Mouse (Mus musculus) limb, embryonic 13.5 days (tissue): Measurements from ENCODE around the gene Mmd. TPM values are rescaled to one million over a fixed set of nuclear protein-coding genes. Genes with fewer than 3 reads are reported as not detected.
A peak's percentile ranks its signal among the peaks of the same experiment; 100 is the strongest.

ENCODE experiments used
- ATAC-seq: fragments of 200-750 bp; cut with Nextera tagmentation; 2 replicates; pipeline ENCODE4 v1.8.0; 2017; ENCODE audit warnings: low read depth, moderate number of reproducible peaks, moderate TSS enrichment; ENCODE audit not compliant: low FRiP score
- H3K27ac ChIP-seq: fragments of 300-500 bp; sonication (generic); 2 replicates; pipeline ENCODE4 v1.5.1; 2015; ENCODE audit warnings: inconsistent platforms, mild to moderate bottlenecking, moderate library complexity
- H3K27me3 ChIP-seq: fragments of 300-500 bp; sonication (generic); 2 replicates; pipeline ENCODE4 v1.6.1; 2015; ENCODE audit warnings: mild to moderate bottlenecking, inconsistent platforms
- H3K36me3 ChIP-seq: fragments of 300-500 bp; sonication (generic); 2 replicates; pipeline ENCODE4 v1.6.1; 2015; ENCODE audit warnings: inconsistent platforms, mild to moderate bottlenecking, moderate library complexity
- H3K4me1 ChIP-seq: fragments of 300-500 bp; sonication (generic); 2 replicates; pipeline ENCODE4 v1.6.1; 2015; ENCODE audit warnings: inconsistent platforms
- H3K4me2 ChIP-seq: fragments of 300-500 bp; sonication (generic); replicated peaks from 2 replicates; pipeline ENCODE4 v1.6.1; 2015; ENCODE audit warnings: inconsistent platforms, mild to moderate bottlenecking, moderate library complexity
- H3K4me3 ChIP-seq: fragments of 300-500 bp; sonication (generic); 2 replicates; pipeline ENCODE4 v1.5.1; 2015; ENCODE audit warnings: moderate library complexity, mild to moderate bottlenecking, inconsistent platforms
- H3K9ac ChIP-seq: fragments of 300-500 bp; sonication (generic); 2 replicates; pipeline ENCODE4 v1.6.1; 2015; ENCODE audit warnings: mild to moderate bottlenecking, inconsistent platforms
- H3K9me3 ChIP-seq: fragments of 300-500 bp; sonication (generic); 2 replicates; pipeline ENCODE4 v1.6.1; 2016; ENCODE audit warnings: inconsistent platforms
- WGBS: fragments of 180-500 bp; shearing (Covaris S2); methylation state at CpG from one replicate; pipeline ENCODE4 v1.1.7; 2015; 5-methylcytosine and 5-hydroxymethylcytosine counted together
- polyA plus RNA-seq: library from polyadenylated mRNA; unstranded; fragments of >200 nt; fragmentation: Nextera tagmentation; extraction: Ambion mirVana; gene quantifications from 2 replicates; pipeline ENCODE4 v1.2.1, GENCODE M21; 2015

Mmd gene
- polyA plus RNA-seq, 1 experiment from 2014 or later = 37.4 TPM

DNA sequence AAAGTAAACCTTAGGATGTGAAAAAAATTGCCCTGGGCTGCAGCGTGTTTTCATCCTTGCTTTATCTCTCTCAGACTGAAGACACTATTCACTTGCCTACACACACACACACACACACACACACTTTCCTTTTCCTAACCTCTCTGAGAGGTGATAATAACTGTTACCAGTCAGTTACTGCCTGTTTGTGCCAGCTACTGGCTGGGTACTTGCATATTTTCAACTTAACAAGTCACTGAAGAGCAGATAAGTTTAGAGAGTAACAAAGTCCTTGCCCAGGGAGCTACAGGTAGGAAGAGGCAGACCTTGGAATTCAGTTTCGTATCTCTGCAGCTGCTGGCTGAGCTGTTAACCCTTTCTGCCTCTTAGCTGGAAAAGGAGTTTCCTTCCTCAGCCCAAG, 2.7 kb downstream of the Mmd start:
- Histone ChIP-seq H3K36me3 (no peaks in the 10 kb centered on the region), H3K4me2 (no peak overlapping the region; the same call in 1 of the 2 replicates), H3K27ac (no peak overlapping the region), H3K4me1 (peaks cover 27% of the 10 kb centered on the region), H3K9ac (no peak overlapping the region), H3K4me3 (no peak overlapping the region), H3K9me3 (no peaks in the 10 kb centered on the region), H3K27me3 (no peaks in the 10 kb centered on the region)
- WGBS = 40% methylated on average over 2 of the region's 2 CpGs
- ATAC-seq = no peak

DNA sequence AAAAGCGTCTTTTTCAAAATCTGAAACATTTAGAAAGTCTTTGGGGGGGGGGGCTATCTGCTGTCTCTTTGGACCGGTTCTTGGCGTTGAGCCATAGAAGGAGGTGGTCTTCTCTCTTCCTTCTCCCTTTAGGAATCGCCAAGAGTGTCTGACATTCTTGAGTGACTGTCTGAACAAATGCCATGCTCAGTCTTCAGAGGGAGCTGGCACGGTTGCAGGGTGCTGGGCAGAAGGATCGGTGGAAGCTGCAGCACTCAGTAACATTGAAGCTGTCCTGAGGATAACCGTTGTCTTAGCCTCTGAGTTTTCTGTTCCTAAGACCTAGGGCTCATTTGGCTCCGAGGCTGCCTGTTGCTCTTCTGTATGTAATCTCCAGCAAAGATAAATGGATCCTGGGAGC, 3.1 kb downstream of the Mmd start:
- Histone ChIP-seq H3K4me1 (peaks cover 27% of the 10 kb centered on the region), H3K9me3 (no peaks in the 10 kb centered on the region), H3K27me3 (no peaks in the 10 kb centered on the region), H3K4me2 (no peak overlapping the region), H3K27ac (no peak overlapping the region), H3K36me3 (peaks cover 3% of the 10 kb centered on the region; the same call in 1 of the 2 replicates), H3K9ac (no peak overlapping the region), H3K4me3 (no peak overlapping the region)
- WGBS = 80% methylated on average over 8 of the region's 8 CpGs
- no peak for ATAC-seq

GRCm38 (mm10) chr11:90254536-90254935, 5.3 kb downstream of the Mmd start:
- 81% methylated on average over 3 of the region's 3 CpGs for WGBS
- peaks cover 32% of the 10 kb centered on the region for H3K4me1 ChIP-seq

DNA sequence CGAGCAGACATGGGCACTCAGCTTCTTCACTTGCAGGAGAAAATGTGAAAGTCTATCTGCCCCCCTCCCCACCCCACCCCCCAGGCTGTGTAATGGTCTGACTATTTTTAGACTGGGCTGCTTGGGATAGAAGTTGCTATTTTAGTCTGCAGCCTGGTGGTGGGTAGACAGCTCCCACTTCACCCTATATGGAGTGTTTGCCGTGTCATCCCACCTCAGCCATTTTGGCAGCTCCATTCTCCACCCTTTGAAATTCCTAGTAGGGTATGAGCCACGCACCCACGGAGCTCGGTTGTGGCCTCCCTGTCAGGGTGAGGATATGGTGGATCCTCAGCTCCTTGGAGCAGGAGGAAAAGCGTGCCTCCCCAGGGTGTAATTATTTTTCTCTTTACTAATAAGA, 6.4 kb downstream of the Mmd start:
- 69% methylated on average over 6 of the region's 6 CpGs for WGBS
- Histone ChIP-seq H3K9me3 (no peaks in the 10 kb centered on the region), H3K27ac (no peak overlapping the region), H3K27me3 (no peaks in the 10 kb centered on the region), H3K36me3 (peaks cover 22% of the 10 kb centered on the region), H3K4me3 (no peak overlapping the region), H3K4me2 (no peak overlapping the region), H3K4me1 (peaks cover 24% of the 10 kb centered on the region), H3K9ac (no peak overlapping the region)
- ATAC-seq = peak; percentile 69

More at GRCm38 (mm10) chr11:90254536-90254935, 5.3 kb downstream of the Mmd start:
- H3K36me3 ChIP-seq = peaks cover 10% of the 10 kb centered on the region
- H3K9me3 ChIP-seq = no peaks in the 10 kb centered on the region
- no peaks in the 10 kb centered on the region for H3K27me3 ChIP-seq
- H3K27ac ChIP-seq = no peak overlapping the region
- H3K4me2 ChIP-seq = no peak overlapping the region
- ATAC-seq = no peak
- no peak overlapping the region for H3K9ac ChIP-seq
- H3K4me3 ChIP-seq = no peak overlapping the region

DNA sequence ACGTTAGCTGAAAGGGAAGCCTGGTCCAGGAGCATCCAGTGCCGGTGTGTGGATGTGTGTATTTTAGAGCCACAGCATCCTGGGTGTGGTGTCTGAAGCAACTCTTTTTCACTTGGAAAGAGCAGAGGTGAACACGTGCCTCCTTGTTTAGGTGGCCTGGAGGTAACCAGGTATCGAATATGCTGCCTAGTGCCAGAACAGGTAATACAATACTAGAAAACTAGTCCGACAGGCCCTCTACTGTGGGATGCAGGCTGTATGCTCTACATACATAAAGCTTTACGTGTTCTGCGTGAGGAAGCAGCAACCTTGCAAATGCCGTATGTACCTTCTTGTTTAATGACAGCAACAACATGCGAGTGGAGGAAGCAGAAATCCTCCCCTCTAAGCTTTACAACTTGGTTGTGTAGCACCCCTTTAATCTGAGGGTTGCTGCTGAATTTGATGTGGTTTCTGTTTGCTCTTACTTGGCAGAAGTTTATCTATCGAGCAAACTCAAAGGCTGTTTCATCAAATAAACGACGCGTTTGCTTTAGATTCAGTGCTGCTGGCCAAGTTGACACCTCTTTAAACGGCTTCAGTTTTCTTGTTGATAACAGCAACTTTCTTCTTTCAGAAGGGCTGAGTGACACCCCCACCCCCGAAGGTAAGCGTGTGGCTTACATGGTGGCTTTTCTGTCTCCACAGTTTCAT, 7.7 kb downstream of the Mmd start:
- H3K4me1 ChIP-seq = peaks cover 16% of the 10 kb centered on the region

GRCm38 (mm10) chr11:90258321-90258927, 9.2 kb downstream of the Mmd start:
- Histone ChIP-seq H3K27me3 (no peaks in the 10 kb centered on the region), H3K9ac (no peak overlapping the region), H3K9me3 (no peaks in the 10 kb centered on the region), H3K4me3 (no peak overlapping the region), H3K4me1 (peaks cover 10% of the 10 kb centered on the region; the same call in 1 of the 2 replicates), H3K36me3 (peaks cover 49% of the 10 kb centered on the region), H3K27ac (no peak overlapping the region), H3K4me2 (no peak overlapping the region)
- ATAC-seq = no peak
- whole genome bisulfite sequencing = 71% methylated on average over 10 of the region's 10 CpGs

More for the DNA sequence above, 7.7 kb downstream of the Mmd start:
- Histone ChIP-seq H3K9me3 (no peaks in the 10 kb centered on the region), H3K4me3 (no peak overlapping the region), H3K4me2 (no peak overlapping the region), H3K9ac (no peak overlapping the region), H3K27ac (no peak overlapping the region), H3K27me3 (no peaks in the 10 kb centered on the region), H3K36me3 (peaks cover 34% of the 10 kb centered on the region)
- ATAC-seq = no peak
- WGBS = 72% methylated on average over 16 of the region's 16 CpGs

DNA sequence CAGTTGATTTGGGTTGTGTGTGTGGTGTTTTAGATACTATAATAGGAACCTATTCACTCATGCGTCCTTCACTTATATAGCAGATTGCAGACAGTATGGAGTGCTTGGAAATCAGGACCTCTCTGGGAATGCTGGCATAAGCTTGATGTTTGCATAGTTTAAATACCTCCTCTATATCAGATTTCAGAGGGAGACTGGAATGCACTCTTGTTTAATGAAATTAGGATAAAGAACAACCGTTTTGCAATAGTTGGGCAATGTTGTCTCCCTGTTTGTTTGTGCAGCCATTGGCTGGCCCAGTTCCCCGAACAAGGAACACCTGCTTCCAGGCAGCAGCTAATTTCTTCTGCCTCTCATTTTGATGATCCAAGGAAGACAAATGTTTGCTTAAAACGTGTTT, 9.8 kb downstream of the Mmd start:
- Histone ChIP-seq H3K9ac (no peak overlapping the region), H3K4me1 (peaks cover 10% of the 10 kb centered on the region; the same call in 1 of the 2 replicates), H3K36me3 (peaks cover 55% of the 10 kb centered on the region), H3K4me2 (no peak overlapping the region), H3K4me3 (no peak overlapping the region), H3K9me3 (no peaks in the 10 kb centered on the region), H3K27ac (no peak overlapping the region), H3K27me3 (no peaks in the 10 kb centered on the region)
- no peak for ATAC-seq
- WGBS = 58% methylated on average over 4 of the region's 4 CpGs

DNA sequence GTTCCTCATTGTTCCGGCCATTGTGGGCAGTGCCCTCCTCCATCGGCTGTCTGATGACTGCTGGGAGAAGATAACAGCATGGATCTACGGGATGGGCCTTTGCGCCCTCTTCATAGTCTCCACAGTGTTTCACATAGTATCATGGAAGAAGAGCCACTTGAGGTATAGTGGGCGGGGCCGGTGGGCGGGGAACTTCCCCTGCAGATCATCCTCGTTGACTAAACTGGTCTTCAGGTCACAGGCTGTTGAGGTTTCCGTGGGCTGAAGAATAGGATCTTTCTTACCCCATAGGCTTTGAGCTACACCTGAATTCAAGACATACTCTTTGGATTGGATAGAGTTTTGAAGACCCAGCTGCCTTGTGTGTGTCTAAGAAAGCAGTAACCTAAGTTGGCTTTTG, 10.6 kb downstream of the Mmd start:
- H3K9ac ChIP-seq = no peak overlapping the region
- H3K27ac ChIP-seq = no peak overlapping the region
- H3K4me3 ChIP-seq = no peak overlapping the region
- H3K4me2 ChIP-seq = no peak overlapping the region
- no peaks in the 10 kb centered on the region for H3K9me3 ChIP-seq
- 91% methylated on average over 9 of the region's 9 CpGs for WGBS
- peaks cover 63% of the 10 kb centered on the region for H3K36me3 ChIP-seq
- H3K27me3 ChIP-seq = no peaks in the 10 kb centered on the region
- no peak for ATAC-seq
- peaks cover 15% of the 10 kb centered on the region; the same call in 1 of the 2 replicates for H3K4me1 ChIP-seq

DNA sequence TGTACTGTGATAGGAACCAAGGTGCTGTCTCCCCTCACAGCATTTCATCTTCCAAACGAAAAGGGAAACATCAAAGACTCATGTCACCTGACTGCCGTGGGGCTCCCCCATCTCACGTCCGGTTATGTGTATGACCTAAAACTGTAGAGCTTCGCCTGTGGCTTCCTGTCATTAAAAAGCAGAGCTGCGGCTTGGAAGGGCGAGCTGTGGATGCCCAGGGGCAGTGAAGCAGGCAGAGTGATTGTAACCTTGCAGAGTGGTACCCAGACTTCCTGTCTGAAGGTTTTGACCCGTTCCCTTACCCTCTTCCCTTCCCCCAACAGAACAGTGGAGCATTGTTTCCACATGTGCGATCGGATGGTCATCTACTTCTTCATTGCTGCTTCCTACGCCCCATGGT, 14.9 kb downstream of the Mmd start:
- H3K36me3 ChIP-seq = peaks cover 75% of the 10 kb centered on the region

DNA sequence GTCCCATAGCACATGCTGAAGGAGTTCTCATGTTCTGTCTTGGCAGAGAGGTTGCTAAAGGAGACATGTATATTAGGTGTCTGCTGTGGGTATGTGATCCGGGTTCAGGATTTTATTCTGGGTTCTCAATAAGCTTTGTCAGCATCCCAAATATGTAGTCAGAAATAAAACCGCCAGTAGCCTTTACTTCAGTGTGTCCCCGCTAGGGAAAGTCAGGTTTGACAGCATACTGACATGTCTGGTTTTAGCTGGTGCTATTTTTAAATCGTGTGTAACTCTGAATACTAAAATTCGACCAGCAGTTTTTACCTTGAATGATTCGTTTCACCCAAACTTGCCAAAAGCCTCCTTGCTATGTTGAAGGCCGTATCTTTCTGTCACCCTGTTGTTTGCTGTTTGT, 16.3 kb downstream of the Mmd start:
- Histone ChIP-seq H3K4me3 (no peak overlapping the region), H3K36me3 (peaks cover 68% of the 10 kb centered on the region), H3K9me3 (no peaks in the 10 kb centered on the region), H3K27me3 (no peaks in the 10 kb centered on the region), H3K9ac (no peak overlapping the region), H3K27ac (no peak overlapping the region), H3K4me2 (no peak overlapping the region), H3K4me1 (peaks cover 15% of the 10 kb centered on the region)
- 83% methylated on average over 7 of the region's 7 CpGs for WGBS
- no peak for ATAC-seq

More for the DNA sequence above, 14.9 kb downstream of the Mmd start:
- WGBS = 63% methylated on average over 11 of the region's 11 CpGs
- Histone ChIP-seq H3K9ac (no peak overlapping the region), H3K27ac (no peak overlapping the region), H3K4me1 (peaks cover 14% of the 10 kb centered on the region), H3K4me2 (no peak overlapping the region), H3K9me3 (no peaks in the 10 kb centered on the region), H3K4me3 (no peak overlapping the region), H3K27me3 (no peaks in the 10 kb centered on the region)
- no peak for ATAC-seq

GRCm38 (mm10) chr11:90268934-90269333, 19.7 kb downstream of the Mmd start:
- Histone ChIP-seq H3K9ac (no peak overlapping the region), H3K27ac (no peak overlapping the region), H3K4me1 (peaks cover 15% of the 10 kb centered on the region), H3K36me3 (peaks cover 57% of the 10 kb centered on the region), H3K9me3 (no peaks in the 10 kb centered on the region), H3K4me3 (no peak overlapping the region), H3K27me3 (no peaks in the 10 kb centered on the region), H3K4me2 (no peak overlapping the region)
- ATAC-seq = no peak
- WGBS = 50% methylated on average over 5 of the region's 5 CpGs

DNA sequence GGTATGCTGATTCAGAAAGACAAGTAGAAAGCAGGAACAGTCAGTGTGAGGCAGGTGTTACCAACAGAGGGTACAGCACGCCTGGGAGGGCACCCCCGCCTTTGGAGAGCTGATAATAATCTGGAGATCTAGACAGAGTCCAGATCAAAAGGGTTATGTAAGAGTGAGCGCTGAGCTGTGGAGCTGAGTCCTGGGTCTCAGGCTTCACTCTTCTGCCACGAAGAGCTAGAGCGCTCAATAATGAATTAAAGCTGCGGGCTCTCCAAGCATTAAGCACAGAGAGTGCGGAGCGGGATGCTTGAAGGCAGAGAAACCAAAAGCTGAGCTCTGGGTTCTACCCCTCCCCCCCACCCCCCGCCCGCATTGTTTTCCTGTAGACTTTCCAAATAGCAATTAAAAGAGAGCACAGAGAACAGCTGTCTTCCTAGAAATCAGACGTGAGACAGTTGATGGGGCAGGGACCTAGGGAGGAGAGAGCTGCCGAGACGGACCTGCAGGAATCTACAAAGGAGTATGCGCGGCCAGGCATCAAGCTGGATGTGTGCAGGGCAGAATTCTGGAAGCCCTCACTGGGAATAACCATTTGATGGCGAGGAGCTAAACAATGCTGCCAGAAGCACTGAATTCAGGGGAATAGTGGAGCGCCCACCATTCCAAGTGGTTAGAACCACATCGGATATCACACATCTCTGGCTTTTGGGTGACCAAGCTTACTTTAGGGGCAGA, 20.3 kb downstream of the Mmd start:
- no peak overlapping the region for H3K4me3 ChIP-seq
- ATAC-seq = no peak
- peaks cover 10% of the 10 kb centered on the region for H3K4me1 ChIP-seq
- no peak overlapping the region for H3K9ac ChIP-seq
- H3K27ac ChIP-seq = no peak overlapping the region
- no peaks in the 10 kb centered on the region for H3K27me3 ChIP-seq
- no peak overlapping the region for H3K4me2 ChIP-seq
- 48% methylated on average over 18 of the region's 18 CpGs for WGBS
- H3K9me3 ChIP-seq = no peaks in the 10 kb centered on the region
- H3K36me3 ChIP-seq = peaks cover 56% of the 10 kb centered on the region
